Mouse (Mus musculus): ENCODE measurements at regions not wholly inside any gene's neighbourhood (a gene's known extent, or its start where the extent isn't known, plus 50 kb on each side); places are given as distances from the start of the nearest gene placed in this dataset.

GRCm38 (mm10) chr17:78050203-78050602 lies 149.8 kb upstream of the Crim1 start:
- Histone ChIP-seq H3K36me3 (ENCODE audit: control insufficient read depth, insufficient read depth, low read length) (no peaks in the 10 kb centered on the region), H3K4me1 (replicated peaks; ENCODE audit: control insufficient read depth, insufficient read depth, low read length) (no peaks in the 10 kb centered on the region), H3K27me3 (ENCODE audit: control insufficient read depth, insufficient read depth, low read length) (no peaks in the 10 kb centered on the region), H3K27ac (ENCODE audit: control insufficient read depth, insufficient read depth, low read length) (no peak overlapping the region), H3K4me3 (ENCODE audit: control insufficient read depth, insufficient read depth, low read length) (no peak overlapping the region)
- DNase-seq = no peak
- TF ChIP-seq CTCF (IDR thresholded peaks at IDR 0.05; ENCODE audit: borderline replicate concordance, control insufficient read depth, extremely low read depth, insufficient read depth, low read length, poor library complexity) (no peak), POLR2A (IDR thresholded peaks at IDR 0.05; ENCODE audit: control insufficient read depth, extremely low read depth, insufficient read depth, low read length, poor library complexity) (no peak)
- WGBS = 82% methylated on average over 7 of the region's 7 CpGs

GRCm38 (mm10) chr17:78075892-78076291 lies 124.2 kb upstream of the Crim1 start:
- Histone ChIP-seq H3K27me3 (ENCODE audit: control insufficient read depth, insufficient read depth, low read length) (no peaks in the 10 kb centered on the region), H3K4me3 (ENCODE audit: control insufficient read depth, insufficient read depth, low read length) (no peak overlapping the region), H3K27ac (ENCODE audit: control insufficient read depth, insufficient read depth, low read length) (no peak overlapping the region), H3K4me1 (replicated peaks; ENCODE audit: control insufficient read depth, insufficient read depth, low read length) (no peaks in the 10 kb centered on the region), H3K36me3 (ENCODE audit: control insufficient read depth, insufficient read depth, low read length) (no peaks in the 10 kb centered on the region)
- DNase-seq = no peak
- no peak for TF ChIP-seq CTCF (IDR thresholded peaks at IDR 0.05; ENCODE audit: borderline replicate concordance, control insufficient read depth, extremely low read depth, insufficient read depth, low read length, poor library complexity)
- TF ChIP-seq POLR2A (IDR thresholded peaks at IDR 0.05; ENCODE audit: control insufficient read depth, extremely low read depth, insufficient read depth, low read length, poor library complexity) = no peak

- 11% methylated on average over 1 of the region's 1 CpGs for WGBS
- Histone ChIP-seq H3K4me1 (replicated peaks; ENCODE audit: control insufficient read depth, insufficient read depth, low read length) (no peaks in the 10 kb centered on the region), H3K27me3 (ENCODE audit: control insufficient read depth, insufficient read depth, low read length) (no peaks in the 10 kb centered on the region), H3K4me3 (ENCODE audit: control insufficient read depth, insufficient read depth, low read length) (no peak overlapping the region), H3K27ac (ENCODE audit: control insufficient read depth, insufficient read depth, low read length) (no peak overlapping the region), H3K36me3 (ENCODE audit: control insufficient read depth, insufficient read depth, low read length) (no peaks in the 10 kb centered on the region)
- no peak for DNase-seq
- no peak for TF ChIP-seq POLR2A (IDR thresholded peaks at IDR 0.05; ENCODE audit: control insufficient read depth, extremely low read depth, insufficient read depth, low read length, poor library complexity)
Measured at GRCm38 (mm10) chr17:78078381-78078780, 121.7 kb upstream of the Crim1 start.

- DNase-seq = no peak
- H3K36me3 ChIP-seq (ENCODE audit: control insufficient read depth, insufficient read depth, low read length) = no peaks in the 10 kb centered on the region
- 90% methylated on average over 4 of the region's 4 CpGs for WGBS
- H3K4me1 ChIP-seq (replicated peaks; ENCODE audit: control insufficient read depth, insufficient read depth, low read length) = peaks cover 2% of the 10 kb centered on the region
- TF ChIP-seq CTCF (IDR thresholded peaks at IDR 0.05; ENCODE audit: borderline replicate concordance, control insufficient read depth, extremely low read depth, insufficient read depth, low read length, poor library complexity) (no peak), POLR2A (IDR thresholded peaks at IDR 0.05; ENCODE audit: control insufficient read depth, extremely low read depth, insufficient read depth, low read length, poor library complexity) (no peak)
- H3K4me3 ChIP-seq (ENCODE audit: control insufficient read depth, insufficient read depth, low read length) = no peak overlapping the region
- H3K27me3 ChIP-seq (ENCODE audit: control insufficient read depth, insufficient read depth, low read length) = no peaks in the 10 kb centered on the region
- no peak overlapping the region for H3K27ac ChIP-seq (ENCODE audit: control insufficient read depth, insufficient read depth, low read length)
Measured at GRCm38 (mm10) chr17:78084419-78084818, 115.6 kb upstream of the Crim1 start.

GRCm38 (mm10) chr17:78086963-78087362 lies 113.1 kb upstream of the Crim1 start:
- peak; percentile 48 for DNase-seq
- H3K27ac ChIP-seq (ENCODE audit: control insufficient read depth, insufficient read depth, low read length) = no peak overlapping the region
- H3K27me3 ChIP-seq (ENCODE audit: control insufficient read depth, insufficient read depth, low read length) = no peaks in the 10 kb centered on the region
- H3K36me3 ChIP-seq (ENCODE audit: control insufficient read depth, insufficient read depth, low read length) = no peaks in the 10 kb centered on the region
- 2% methylated on average over 8 of the region's 8 CpGs for WGBS
- no peak overlapping the region for H3K4me3 ChIP-seq (ENCODE audit: control insufficient read depth, insufficient read depth, low read length)
- TF ChIP-seq CTCF (IDR thresholded peaks at IDR 0.05; ENCODE audit: borderline replicate concordance, control insufficient read depth, extremely low read depth, insufficient read depth, low read length, poor library complexity) (no peak), POLR2A (IDR thresholded peaks at IDR 0.05; ENCODE audit: control insufficient read depth, extremely low read depth, insufficient read depth, low read length, poor library complexity) (no peak)
- peaks cover 2% of the 10 kb centered on the region for H3K4me1 ChIP-seq (replicated peaks; ENCODE audit: control insufficient read depth, insufficient read depth, low read length)

- TF ChIP-seq CTCF (IDR thresholded peaks at IDR 0.05; ENCODE audit: borderline replicate concordance, control insufficient read depth, extremely low read depth, insufficient read depth, low read length, poor library complexity) (no peak), POLR2A (IDR thresholded peaks at IDR 0.05; ENCODE audit: control insufficient read depth, extremely low read depth, insufficient read depth, low read length, poor library complexity) (no peak)
- DNase-seq = no peak
- 68% methylated on average over 1 of the region's 1 CpGs for WGBS
- H3K36me3 ChIP-seq (ENCODE audit: control insufficient read depth, insufficient read depth, low read length) = no peaks in the 10 kb centered on the region
- no peaks in the 10 kb centered on the region for H3K27me3 ChIP-seq (ENCODE audit: control insufficient read depth, insufficient read depth, low read length)
- no peak overlapping the region for H3K27ac ChIP-seq (ENCODE audit: control insufficient read depth, insufficient read depth, low read length)
- H3K4me3 ChIP-seq (ENCODE audit: control insufficient read depth, insufficient read depth, low read length) = no peak overlapping the region
- no peaks in the 10 kb centered on the region for H3K4me1 ChIP-seq (replicated peaks; ENCODE audit: control insufficient read depth, insufficient read depth, low read length)
Measured at GRCm38 (mm10) chr17:78097699-78098098, 102.3 kb upstream of the Crim1 start.

- DNase-seq = no peak
- H3K4me3 ChIP-seq (ENCODE audit: control insufficient read depth, insufficient read depth, low read length) = no peak overlapping the region
- no peaks in the 10 kb centered on the region for H3K27me3 ChIP-seq (ENCODE audit: control insufficient read depth, insufficient read depth, low read length)
- no peaks in the 10 kb centered on the region for H3K4me1 ChIP-seq (replicated peaks; ENCODE audit: control insufficient read depth, insufficient read depth, low read length)
- no peaks in the 10 kb centered on the region for H3K36me3 ChIP-seq (ENCODE audit: control insufficient read depth, insufficient read depth, low read length)
- TF ChIP-seq CTCF (IDR thresholded peaks at IDR 0.05; ENCODE audit: borderline replicate concordance, control insufficient read depth, extremely low read depth, insufficient read depth, low read length, poor library complexity) = no peak
- no peak for TF ChIP-seq POLR2A (IDR thresholded peaks at IDR 0.05; ENCODE audit: control insufficient read depth, extremely low read depth, insufficient read depth, low read length, poor library complexity)
- 98% methylated on average over 6 of the region's 6 CpGs for WGBS
- H3K27ac ChIP-seq (ENCODE audit: control insufficient read depth, insufficient read depth, low read length) = no peak overlapping the region
Measured at GRCm38 (mm10) chr17:78108793-78109192, 91.3 kb upstream of the Crim1 start.
